Mouse (Mus musculus) left cerebral cortex, adult 11 months (tissue): Measurements from ENCODE around the gene Brsk2.
A peak's percentile ranks its signal among the peaks of the same experiment; 100 is the strongest.
"Not testable (repeated sequence)": the region's sequence is repeated elsewhere in the genome, so short reads cannot be mapped to it uniquely, and the experiment has no call there.

ENCODE experiments used
- DNase-seq: peaks from one replicate; pipeline ENCODE4 v3.0.0; 2022; ENCODE audit warnings: low spot score

Brsk2 gene

DNA sequence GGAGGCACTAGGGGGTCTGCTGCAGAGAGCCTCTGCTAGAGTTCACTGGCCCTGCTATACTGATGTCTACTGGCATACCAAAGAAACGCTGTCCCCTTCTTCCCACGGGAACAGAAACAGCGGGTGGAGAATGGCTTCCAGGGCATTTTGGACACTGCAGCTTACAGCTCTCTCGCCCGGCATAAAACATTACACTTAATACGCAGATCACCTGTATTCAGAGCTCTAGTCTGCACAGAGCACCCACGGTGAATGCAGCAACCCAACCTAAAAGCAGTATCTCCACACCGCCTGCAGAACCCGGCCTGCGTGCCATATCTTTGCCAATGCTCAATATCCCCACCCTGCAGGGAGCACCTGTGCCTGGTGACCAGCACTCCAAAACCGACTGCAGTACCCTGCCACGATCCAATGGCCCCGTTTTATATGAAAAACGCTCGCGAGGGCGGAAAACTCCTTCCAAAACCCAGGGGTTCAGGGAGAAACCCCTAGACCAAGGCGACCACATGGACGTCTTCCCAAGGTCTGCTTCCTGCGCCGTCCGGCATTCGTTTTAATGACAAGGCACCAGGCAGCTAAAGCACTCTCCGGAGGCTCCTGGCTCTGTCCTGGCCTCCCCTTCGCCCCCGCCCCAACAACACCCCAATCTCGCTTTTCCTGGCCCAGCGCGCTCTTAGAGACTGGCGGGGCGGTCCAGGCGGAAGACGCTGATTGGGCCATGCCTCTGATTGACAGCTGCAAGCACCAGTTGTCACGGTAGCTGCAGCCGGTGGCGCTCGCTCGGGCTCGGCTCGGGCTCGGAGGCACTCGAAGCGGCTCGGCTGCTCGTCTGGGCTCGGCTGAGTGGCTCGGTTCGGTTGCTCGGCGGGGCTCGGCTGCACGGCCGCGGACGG, at the start of gene Brsk2:
Brsk2 (plus strand) TSS at position 846 of the 893 bp plus-strand sequence.
- peak; percentile 95 for DNase-seq

DNA sequence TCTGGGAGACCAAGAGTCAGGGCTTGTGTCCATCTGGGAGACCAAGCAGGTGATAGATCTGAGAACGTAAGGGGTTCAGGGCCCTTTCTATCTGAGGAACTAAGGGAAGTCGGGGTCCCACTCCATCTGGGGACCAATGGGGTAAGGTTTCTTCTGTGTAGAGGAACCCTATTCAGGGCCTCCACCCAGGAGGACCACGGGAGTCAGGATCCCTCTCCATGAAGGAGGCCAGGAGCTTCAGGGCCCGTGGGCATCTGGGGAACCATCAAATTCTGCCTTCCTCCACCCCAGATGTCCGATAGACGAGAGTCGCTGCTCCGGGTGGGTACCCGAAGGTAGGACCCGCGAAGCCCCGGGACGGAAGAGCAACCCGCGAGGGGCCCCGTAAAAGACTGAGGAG, 47.7 kb upstream of the Brsk2 start:
- DNase-seq = no peak

DNA sequence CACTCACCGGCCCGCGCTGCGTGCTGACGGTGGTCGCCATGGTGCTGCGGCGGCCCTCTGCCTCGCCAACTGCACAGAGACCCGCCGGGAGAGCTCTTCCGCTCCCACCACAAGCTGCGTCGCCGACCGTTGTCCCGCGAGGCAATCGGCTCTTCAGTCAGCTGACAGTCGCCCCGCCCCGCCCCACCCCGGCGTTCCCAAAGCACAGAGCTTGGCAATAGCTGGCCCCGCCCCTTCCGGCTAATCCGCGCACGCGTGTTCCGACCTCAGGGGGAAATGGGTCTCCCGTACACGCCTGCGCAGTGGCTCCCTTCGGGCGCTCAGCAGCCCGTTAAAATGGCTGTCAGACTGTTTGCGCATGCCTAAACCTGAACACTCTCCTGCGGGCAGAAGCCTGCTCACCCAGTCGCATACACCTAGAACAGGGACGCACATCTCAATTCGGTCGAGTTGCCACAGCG, 47.3 kb upstream of the Brsk2 start:
- DNase-seq = peak; percentile 97

DNA sequence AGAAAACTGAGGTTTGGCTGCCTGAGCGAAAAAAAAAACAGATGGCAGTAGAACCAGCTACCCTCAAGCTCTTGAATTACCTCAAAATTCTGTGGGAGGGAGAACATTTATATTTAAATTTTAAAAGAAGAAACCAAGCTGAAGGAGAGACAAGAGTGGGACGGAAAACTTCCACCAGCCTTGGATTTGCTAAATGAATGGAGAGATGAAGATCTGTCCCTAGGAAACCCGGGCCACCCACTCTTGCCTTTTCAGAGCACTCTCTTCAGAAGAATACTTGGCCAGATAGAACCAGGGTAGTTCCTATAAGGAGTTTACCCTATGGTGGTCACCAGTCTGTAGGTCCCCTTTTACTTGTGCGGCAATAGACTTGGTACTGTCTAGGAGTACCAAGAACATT, 46.8 kb upstream of the Brsk2 start:
- peak; percentile 57 for DNase-seq

- no peak for DNase-seq
These were observed 41.0 kb upstream of the Brsk2 start for GRCm38 (mm10) chr7:141908591-141908990.

- no peak for DNase-seq
These were observed 38.2 kb upstream of the Brsk2 start for GRCm38 (mm10) chr7:141911305-141911704.

- no peak for DNase-seq
These were observed 31.1 kb upstream of the Brsk2 start, which contains the start of gene Tollip for GRCm38 (mm10) chr7:141918407-141918806. TSS of gene Tollip (minus strand) at chr7:141918507.

GRCm38 (mm10) chr7:141924121-141924520, 25.4 kb upstream of the Brsk2 start:
- not testable (repeated sequence) for DNase-seq

DNA sequence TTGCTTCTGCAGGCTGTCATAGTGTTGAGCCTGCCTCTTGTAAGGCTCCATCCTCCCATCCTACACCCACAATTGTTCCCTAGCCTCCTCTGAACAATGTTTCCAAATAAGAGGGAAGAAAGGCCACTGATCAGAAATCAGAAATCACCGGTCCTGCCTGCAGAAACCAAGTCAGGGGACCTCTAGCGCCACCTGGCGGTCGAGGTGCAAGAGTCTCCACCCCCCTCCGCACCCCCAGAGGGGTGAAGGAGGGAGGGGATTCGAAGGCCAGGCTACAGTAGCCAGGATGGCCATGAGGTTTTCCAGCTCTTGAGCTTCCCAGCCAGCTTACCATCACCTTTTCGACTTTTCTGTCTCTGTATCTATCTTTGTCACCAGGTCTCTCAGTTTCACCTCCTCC, 24.6 kb upstream of the Brsk2 start:
- DNase-seq = no peak

GRCm38 (mm10) chr7:141928642-141929041, 20.9 kb upstream of the Brsk2 start:
- DNase-seq = peak; percentile 58

DNA sequence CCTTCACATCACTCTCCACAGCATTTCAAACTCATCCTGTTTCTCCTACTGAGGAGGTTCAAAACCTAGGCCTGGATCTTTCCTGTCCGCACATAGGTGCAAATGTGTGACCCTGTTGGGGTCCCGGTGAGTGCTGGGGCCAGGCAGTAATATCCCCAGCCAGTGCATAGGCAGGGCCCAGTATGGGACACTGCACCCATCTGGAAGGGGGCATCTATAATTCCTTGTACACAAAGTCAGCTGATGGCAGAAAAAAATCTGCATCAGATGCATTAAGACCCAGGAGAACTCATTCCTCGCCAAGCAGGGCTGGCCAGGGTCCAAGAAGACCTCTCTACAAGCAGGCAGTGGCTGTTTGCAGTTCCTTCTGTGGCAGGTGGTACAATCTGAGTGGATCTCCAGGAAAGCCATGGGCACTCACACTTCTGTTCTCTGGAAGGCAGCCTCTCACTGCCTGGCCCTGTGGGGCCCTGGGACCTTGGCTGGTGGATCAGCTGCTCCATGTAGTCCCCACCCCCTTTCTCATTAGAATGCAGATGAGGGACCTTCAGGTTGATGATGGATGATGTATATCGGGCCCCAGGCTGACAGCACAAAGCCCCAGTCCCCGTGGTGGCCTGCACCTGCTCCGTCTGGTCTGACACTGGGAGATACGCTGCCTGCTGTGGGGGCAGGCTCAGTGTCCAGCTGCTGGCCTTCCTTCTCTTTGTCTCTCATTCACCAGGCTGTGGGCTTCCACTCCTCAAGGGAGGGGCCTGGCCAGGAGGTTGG, 15.2 kb upstream of the Brsk2 start:
- DNase-seq = no peak

- no peak for DNase-seq
These were observed 14.6 kb upstream of the Brsk2 start for GRCm38 (mm10) chr7:141934951-141935350.

- no peak for DNase-seq
These were observed 6.1 kb upstream of the Brsk2 start for GRCm38 (mm10) chr7:141943444-141943843.

GRCm38 (mm10) chr7:141945927-141946326, 3.6 kb upstream of the Brsk2 start:
- peak; percentile 73 for DNase-seq

DNA sequence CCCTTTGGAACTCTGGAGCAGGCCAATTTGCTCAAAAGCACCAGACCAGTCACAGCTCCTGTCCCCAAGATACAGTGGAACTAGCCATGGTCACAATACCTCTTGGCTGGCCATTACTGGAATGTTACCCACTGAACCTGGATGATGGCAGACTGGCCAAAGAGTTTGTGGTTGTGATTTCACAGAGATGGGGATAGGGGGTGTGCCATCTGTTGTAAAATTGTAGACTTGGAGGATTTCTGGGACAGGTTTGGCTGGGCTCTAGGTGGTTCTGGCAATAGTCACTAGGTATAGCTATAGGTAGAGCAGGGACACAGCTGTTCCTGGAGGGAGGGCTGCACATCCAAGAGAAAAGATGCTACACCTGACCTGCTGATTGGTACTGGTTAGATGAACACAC, 2.0 kb upstream of the Brsk2 start:
- no peak for DNase-seq

GRCm38 (mm10) chr7:141948045-141948444, 1.5 kb upstream of the Brsk2 start:
- DNase-seq = no peak

DNA sequence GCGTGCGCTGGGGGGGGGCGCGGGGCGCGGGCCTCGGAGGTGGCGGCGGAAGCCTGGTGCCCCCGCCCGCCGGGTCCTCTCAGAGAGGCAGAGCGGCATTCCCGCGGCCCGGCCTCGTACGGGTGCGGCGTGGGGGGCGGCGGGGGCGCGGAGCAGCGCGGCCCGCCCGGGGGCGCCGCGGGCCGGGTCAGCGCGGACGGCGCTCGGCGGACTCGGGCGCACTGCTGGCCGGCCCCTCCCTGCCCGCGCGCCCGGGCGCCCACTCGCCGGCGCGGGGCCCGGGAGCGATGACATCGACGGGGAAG, 200 bp downstream of the Brsk2 start:
- no peak for DNase-seq

DNA sequence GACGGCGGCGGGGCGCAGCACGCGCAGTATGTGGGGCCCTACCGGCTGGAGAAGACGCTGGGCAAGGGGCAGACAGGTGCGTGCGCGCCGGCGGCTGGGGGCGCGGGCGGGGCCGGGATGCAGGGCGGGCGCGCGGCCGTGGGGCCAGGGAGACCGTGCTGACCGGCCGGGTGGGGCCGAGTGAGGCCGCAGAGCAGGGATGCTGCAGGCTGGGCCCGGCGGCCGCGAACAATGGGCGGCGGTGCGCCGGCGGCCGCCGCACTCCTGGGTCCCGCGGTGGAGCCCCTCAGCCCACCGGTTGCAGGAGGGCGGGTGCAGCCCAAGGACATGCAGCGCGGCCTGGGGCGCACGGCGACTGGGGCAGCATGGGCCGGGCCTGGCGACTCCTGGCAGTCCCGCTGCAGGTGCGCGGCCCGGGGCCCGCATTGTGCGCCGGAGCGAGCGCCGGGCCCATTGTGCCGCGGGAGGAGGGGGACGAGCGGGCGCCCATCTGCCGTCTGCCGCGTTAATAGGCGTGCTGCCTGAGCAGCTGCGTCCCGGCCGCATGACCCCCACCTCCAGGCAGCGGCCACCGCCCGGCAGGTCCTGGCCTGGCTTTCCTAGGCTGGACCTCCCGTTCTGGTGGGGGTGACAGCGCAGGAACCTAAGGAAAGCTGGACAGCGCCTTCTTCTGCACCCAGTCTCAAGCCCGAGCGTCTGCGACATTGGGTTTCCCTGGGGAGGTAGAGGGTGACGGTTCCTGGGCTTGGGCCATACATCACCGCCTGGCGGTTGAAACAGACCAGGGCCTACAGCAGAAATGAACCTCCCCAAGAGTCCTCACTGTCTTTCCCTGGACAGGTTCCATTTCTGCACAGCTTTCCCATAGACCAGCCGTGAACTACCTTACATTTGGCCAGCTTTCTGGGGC, 808 bp downstream of the Brsk2 start:
- DNase-seq = no peak

GRCm38 (mm10) chr7:141951821-141952220, 2.3 kb downstream of the Brsk2 start:
- no peak for DNase-seq

GRCm38 (mm10) chr7:141952920-141953319, 3.4 kb downstream of the Brsk2 start:
- no peak for DNase-seq

GRCm38 (mm10) chr7:141953616-141954015, 4.1 kb downstream of the Brsk2 start:
- no peak for DNase-seq

DNA sequence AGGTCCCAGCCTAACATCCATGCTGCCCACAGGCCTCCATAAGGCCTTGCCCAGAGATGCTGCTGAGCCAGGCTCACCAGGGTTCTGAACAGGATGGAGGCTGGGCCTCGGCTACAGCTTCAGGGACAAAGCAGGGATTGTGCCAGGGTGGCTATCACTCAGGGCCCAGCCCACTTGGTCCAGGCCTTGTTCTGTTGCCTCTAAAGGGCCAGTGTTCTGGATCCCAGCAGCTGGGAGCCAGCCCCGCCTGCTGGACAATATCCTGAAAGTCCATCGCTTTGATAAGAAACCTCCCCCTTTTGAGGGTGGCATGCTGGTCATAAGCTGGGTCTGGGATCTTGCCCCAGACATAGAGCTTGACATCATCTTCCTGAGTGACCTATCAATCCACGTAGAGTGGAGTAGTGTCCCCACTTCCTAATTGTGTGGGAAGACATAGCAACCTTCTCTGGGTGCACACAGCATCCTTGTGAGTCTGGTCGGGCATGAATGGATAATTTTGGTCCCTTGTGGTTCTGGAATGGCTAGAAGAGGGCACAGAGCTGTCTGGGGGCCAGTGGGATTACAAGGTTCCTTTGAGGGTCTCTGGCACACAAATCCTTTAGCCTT, 6.1 kb downstream of the Brsk2 start:
- DNase-seq = no peak
